Mouse (Mus musculus): ENCODE data around the gene Ttc7b. TPM values are rescaled to one million over a fixed set of nuclear protein-coding genes. Genes with fewer than 3 reads are reported as not detected.

Ttc7b gene
- polyA plus RNA-seq, 1 experiment, result 7.1 TPM

GRCm38 (mm10) chr12:100358040-100358620 is 162.5 kb downstream of the Ttc7b start:
- no peaks in the 10 kb centered on the region for H3K27me3 ChIP-seq (ENCODE audit: control insufficient read depth, insufficient read depth, low read length)
- no peak overlapping the region for H3K4me3 ChIP-seq (ENCODE audit: control insufficient read depth, low read depth, low read length)

GRCm38 (mm10) chr12:100356407-100356806 is 164.2 kb downstream of the Ttc7b start:
- 0 out of 2 replicates have a peak, but pooled peaks cover 2% of the 10 kb centered on the region for H3K4me1 ChIP-seq (ENCODE audit: control insufficient read depth, insufficient read depth, low read length)
- no peak overlapping the region for H3K27ac ChIP-seq (ENCODE audit: control insufficient read depth, insufficient read depth, low read depth, low read length)
- H3K4me3 ChIP-seq (ENCODE audit: control insufficient read depth, low read depth, low read length), result no peak overlapping the region
- TF ChIP-seq POLR2A (IDR thresholded peaks at IDR 0.05; ENCODE audit: control insufficient read depth, low read depth, low read length) (no peak), CTCF (IDR thresholded peaks at IDR 0.05; ENCODE audit: control insufficient read depth, insufficient read depth, insufficient replicate concordance, low read depth, low read length) (no peak)
- H3K36me3 ChIP-seq (ENCODE audit: control insufficient read depth, insufficient read depth, low read length), result no peaks in the 10 kb centered on the region
- H3K27me3 ChIP-seq (ENCODE audit: control insufficient read depth, insufficient read depth, low read length), result no peaks in the 10 kb centered on the region

More at GRCm38 (mm10) chr12:100358040-100358620, 162.5 kb downstream of the Ttc7b start:
- no peak overlapping the region for H3K27ac ChIP-seq (ENCODE audit: control insufficient read depth, insufficient read depth, low read depth, low read length)
- H3K36me3 ChIP-seq (ENCODE audit: control insufficient read depth, insufficient read depth, low read length), result no peaks in the 10 kb centered on the region
- no peak for TF ChIP-seq POLR2A (IDR thresholded peaks at IDR 0.05; ENCODE audit: control insufficient read depth, low read depth, low read length)
- TF ChIP-seq CTCF (IDR thresholded peaks at IDR 0.05; ENCODE audit: control insufficient read depth, insufficient read depth, insufficient replicate concordance, low read depth, low read length), result no peak
- H3K4me1 ChIP-seq (ENCODE audit: control insufficient read depth, insufficient read depth, low read length), result no peaks in the 10 kb centered on the region

GRCm38 (mm10) chr12:100355565-100355964 is 165.1 kb downstream of the Ttc7b start:
- H3K4me1 ChIP-seq (ENCODE audit: control insufficient read depth, insufficient read depth, low read length), result 0 out of 2 replicates have a peak, but pooled peaks cover 2% of the 10 kb centered on the region
- no peak overlapping the region for H3K4me3 ChIP-seq (ENCODE audit: control insufficient read depth, low read depth, low read length)
- TF ChIP-seq CTCF (IDR thresholded peaks at IDR 0.05; ENCODE audit: control insufficient read depth, insufficient read depth, insufficient replicate concordance, low read depth, low read length), result no peak
- no peak for TF ChIP-seq POLR2A (IDR thresholded peaks at IDR 0.05; ENCODE audit: control insufficient read depth, low read depth, low read length)
- no peak overlapping the region for H3K27ac ChIP-seq (ENCODE audit: control insufficient read depth, insufficient read depth, low read depth, low read length)
- H3K36me3 ChIP-seq (ENCODE audit: control insufficient read depth, insufficient read depth, low read length), result no peaks in the 10 kb centered on the region
- H3K27me3 ChIP-seq (ENCODE audit: control insufficient read depth, insufficient read depth, low read length), result no peaks in the 10 kb centered on the region

GRCm38 (mm10) chr12:100353954-100354353 is 166.7 kb downstream of the Ttc7b start:
- no peaks in the 10 kb centered on the region for H3K36me3 ChIP-seq (ENCODE audit: control insufficient read depth, insufficient read depth, low read length)
- H3K4me1 ChIP-seq (ENCODE audit: control insufficient read depth, insufficient read depth, low read length), result 0 out of 2 replicates have a peak, but pooled peaks cover 2% of the 10 kb centered on the region
- H3K4me3 ChIP-seq (ENCODE audit: control insufficient read depth, low read depth, low read length), result no peak overlapping the region
- H3K27ac ChIP-seq (ENCODE audit: control insufficient read depth, insufficient read depth, low read depth, low read length), result no peak overlapping the region
- TF ChIP-seq CTCF (IDR thresholded peaks at IDR 0.05; ENCODE audit: control insufficient read depth, insufficient read depth, insufficient replicate concordance, low read depth, low read length) (no peak), POLR2A (IDR thresholded peaks at IDR 0.05; ENCODE audit: control insufficient read depth, low read depth, low read length) (no peak)
- H3K27me3 ChIP-seq (ENCODE audit: control insufficient read depth, insufficient read depth, low read length), result no peaks in the 10 kb centered on the region

- TF ChIP-seq POLR2A (IDR thresholded peaks at IDR 0.05; ENCODE audit: control insufficient read depth, low read depth, low read length) (no peak), CTCF (IDR thresholded peaks at IDR 0.05; ENCODE audit: control insufficient read depth, insufficient read depth, insufficient replicate concordance, low read depth, low read length) (no peak)
- Histone ChIP-seq H3K4me3 (ENCODE audit: control insufficient read depth, low read depth, low read length) (no peak overlapping the region), H3K27ac (ENCODE audit: control insufficient read depth, insufficient read depth, low read depth, low read length) (no peak overlapping the region), H3K27me3 (ENCODE audit: control insufficient read depth, insufficient read depth, low read length) (no peaks in the 10 kb centered on the region), H3K4me1 (ENCODE audit: control insufficient read depth, insufficient read depth, low read length) (0 out of 2 replicates have a peak, but pooled peaks cover 2% of the 10 kb centered on the region), H3K36me3 (ENCODE audit: control insufficient read depth, insufficient read depth, low read length) (no peaks in the 10 kb centered on the region)
Measured at GRCm38 (mm10) chr12:100353075-100353782, 167.4 kb downstream of the Ttc7b start.

- Histone ChIP-seq H3K27me3 (ENCODE audit: control insufficient read depth, insufficient read depth, low read length) (no peaks in the 10 kb centered on the region), H3K36me3 (ENCODE audit: control insufficient read depth, insufficient read depth, low read length) (no peaks in the 10 kb centered on the region), H3K4me1 (ENCODE audit: control insufficient read depth, insufficient read depth, low read length) (0 out of 2 replicates have a peak, but pooled peaks cover 2% of the 10 kb centered on the region), H3K4me3 (ENCODE audit: control insufficient read depth, low read depth, low read length) (no peak overlapping the region), H3K27ac (ENCODE audit: control insufficient read depth, insufficient read depth, low read depth, low read length) (no peak overlapping the region)
- no peak for TF ChIP-seq CTCF (IDR thresholded peaks at IDR 0.05; ENCODE audit: control insufficient read depth, insufficient read depth, insufficient replicate concordance, low read depth, low read length)
Measured at GRCm38 (mm10) chr12:100352094-100352493, 168.5 kb downstream of the Ttc7b start.

GRCm38 (mm10) chr12:100343554-100343953 is 177.1 kb downstream of the Ttc7b start:
- TF ChIP-seq POLR2A (IDR thresholded peaks at IDR 0.05; ENCODE audit: control insufficient read depth, low read depth, low read length), result no peak
- no peak for TF ChIP-seq CTCF (IDR thresholded peaks at IDR 0.05; ENCODE audit: control insufficient read depth, insufficient read depth, insufficient replicate concordance, low read depth, low read length)
- H3K36me3 ChIP-seq (ENCODE audit: control insufficient read depth, insufficient read depth, low read length), result no peaks in the 10 kb centered on the region
- H3K4me1 ChIP-seq (ENCODE audit: control insufficient read depth, insufficient read depth, low read length), result no peaks in the 10 kb centered on the region
- H3K4me3 ChIP-seq (ENCODE audit: control insufficient read depth, low read depth, low read length), result no peak overlapping the region
- no peak overlapping the region for H3K27ac ChIP-seq (ENCODE audit: control insufficient read depth, insufficient read depth, low read depth, low read length)
- H3K27me3 ChIP-seq (ENCODE audit: control insufficient read depth, insufficient read depth, low read length), result no peaks in the 10 kb centered on the region
